Mouse (Mus musculus) Patski (cell line): ENCODE results near the gene Tmem30a. TPM values are rescaled to one million over a fixed set of nuclear protein-coding genes. Genes with fewer than 3 reads are reported as not detected.

Source experiments
- ATAC-seq: fragments of 100-300 bp; one replicate; pipeline ENCODE4 v1.8.0; 2021
- CTCF ChIA-PET: fragments of 350-600 bp; sonication (Branson Sonifier 250); formaldehyde crosslinking; loops from one replicate; lab custom pipeline; 2022; ENCODE audit warnings: inconsistent platforms; lab: Charles Lee
- POLR2A ChIA-PET: fragments of 350-600 bp; sonication (Branson Sonifier 250); formaldehyde crosslinking; loops from one replicate; lab custom pipeline; 2022; ENCODE audit warnings: antibody characterized with exemption, inconsistent platforms; lab: Charles Lee
- DNase-seq: peaks from one replicate; pipeline ENCODE4 v3.0.0-alpha.2; 2011; ENCODE audit warnings: low read depth, low spot score
- H3K27me3 ChIP-seq: fragments of 371-371 bp; one replicate; pipeline ENCODE4 v1.5.1; 2021
- CTCF ChIP-seq: fragments of 100-300 bp; IDR thresholded peaks from one replicate; pipeline ENCODE4 v1.5.1; 2021
- in situ Hi-C: fragments of 300-500 bp; cut with MboI; formaldehyde crosslinking; loops from 3 replicates; pipeline ENCODE4 v1.11.1; 2018; ENCODE audit warnings: low pct_unique_long_range_greater_than_20kb, mixed read lengths
- polyA plus RNA-seq: library from polyadenylated mRNA; unstranded; gene quantifications from one replicate; pipeline ENCODE4 v1.2.3, GENCODE M21; 2021

Gene Tmem30a
- polyA plus RNA-seq, 1 experiment from 2014 or later, result 120 TPM

GRCm38 (mm10) chr9:79795076-79795475 lies 1.8 kb upstream of the Tmem30a start:
- CTCF ChIA-PET, result interaction anchor here (1.5 kb wide), 1 partner anchor 12 kb away, joined by 6 read pairs; no protein-coding TSS in a partner anchor
- DNase-seq, result no peak
- no peak for TF ChIP-seq CTCF
- H3K27me3 ChIP-seq, result peaks cover 3% of the 10 kb centered on the region
- no peak for ATAC-seq
- POLR2A ChIA-PET, result no interaction called here
- in situ Hi-C loops, result no loop called here

GRCm38 (mm10) chr9:79785794-79786085 lies 7.6 kb downstream of the Tmem30a start:
- in situ Hi-C loops, result no loop called here
- ChIA-PET POLR2A (no interaction called here), CTCF (no interaction called here)
- DNase-seq, result no peak
- ATAC-seq, result no peak
- H3K27me3 ChIP-seq, result no peaks in the 10 kb centered on the region
- TF ChIP-seq CTCF, result no peak

DNA sequence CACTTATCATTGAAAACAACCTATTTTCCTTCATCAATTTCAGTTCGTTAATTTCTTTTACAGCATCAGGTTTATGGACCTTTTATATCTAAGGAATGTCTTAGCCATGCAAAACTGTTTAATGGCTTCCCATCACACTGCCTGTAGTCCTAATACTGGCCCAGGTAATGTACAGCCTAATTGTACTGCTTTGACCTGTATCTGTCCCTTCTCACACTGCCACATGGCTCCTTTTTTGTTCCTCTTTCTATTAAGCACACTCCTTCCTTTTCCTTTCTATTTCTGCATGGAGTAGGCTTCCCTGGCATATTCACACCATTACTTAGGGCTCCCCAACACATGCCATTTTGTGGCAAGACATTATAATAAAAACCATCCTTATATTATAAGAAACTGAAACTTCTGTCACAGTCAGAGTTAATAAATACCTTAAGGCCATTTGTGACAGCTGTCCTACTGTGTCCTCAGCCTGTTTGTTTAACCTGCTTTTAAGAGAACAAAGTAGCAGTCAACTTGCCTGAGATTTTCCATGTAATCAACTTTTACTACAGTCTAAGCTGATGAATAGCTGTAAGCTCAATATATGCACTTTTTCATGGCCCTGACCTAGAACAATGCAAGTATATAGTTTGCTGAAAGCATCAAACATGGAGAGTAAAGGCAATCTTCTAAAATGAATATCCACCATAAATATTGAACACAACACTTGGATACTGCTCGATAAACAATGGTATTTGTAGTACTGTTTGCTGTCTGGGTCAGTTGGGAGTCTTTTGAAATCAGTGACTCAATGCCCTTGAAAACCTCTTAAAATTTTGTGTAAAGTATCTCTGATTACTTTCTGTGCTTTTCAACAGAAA lies 8.1 kb downstream of the Tmem30a start:
- no peaks in the 10 kb centered on the region for H3K27me3 ChIP-seq
- ATAC-seq (no peak), DNase-seq (no peak)
- TF ChIP-seq CTCF, result no peak
- ChIA-PET CTCF (no interaction called here), POLR2A (no interaction called here)
- in situ Hi-C loops, result no loop called here

- H3K27me3 ChIP-seq, result no peaks in the 10 kb centered on the region
- in situ Hi-C loops, result no loop called here
- no peak for ATAC-seq
- no peak for DNase-seq
- no peak for TF ChIP-seq CTCF
- ChIA-PET POLR2A (no interaction called here), CTCF (no interaction called here)
These were observed 8.9 kb downstream of the Tmem30a start for GRCm38 (mm10) chr9:79784439-79784838.

DNA sequence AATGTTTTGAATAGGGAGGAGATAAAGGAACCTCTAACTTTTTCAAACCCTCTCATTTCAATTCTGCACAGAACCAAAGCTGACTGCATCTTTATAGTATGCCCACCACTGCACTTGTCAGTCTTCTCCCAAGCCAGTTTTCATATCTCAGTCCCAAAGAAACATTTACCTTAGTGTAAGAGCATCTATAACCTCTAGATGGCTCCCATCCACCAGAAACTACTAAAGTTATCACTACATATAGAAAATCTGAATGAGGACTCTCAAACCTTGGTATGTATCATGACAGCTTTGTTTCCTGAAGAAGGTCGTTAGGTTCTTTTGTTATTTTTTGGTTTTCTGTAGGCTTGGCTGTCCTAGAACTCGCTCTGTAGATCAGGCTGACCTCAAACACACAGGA lies 14.0 kb downstream of the Tmem30a start:
- POLR2A ChIA-PET, result no interaction called here
- DNase-seq (no peak), ATAC-seq (no peak)
- no peak for TF ChIP-seq CTCF
- CTCF ChIA-PET, result interaction anchor here (1.0 kb wide), 1 partner anchor 8 kb away, joined by 3 read pairs; no protein-coding TSS in a partner anchor
- in situ Hi-C loops, result no loop called here
- no peaks in the 10 kb centered on the region for H3K27me3 ChIP-seq

GRCm38 (mm10) chr9:79766991-79767545 lies 26.2 kb downstream of the Tmem30a start:
- no peak for ATAC-seq
- DNase-seq, result no peak
- ChIA-PET POLR2A (no interaction called here), CTCF (interaction anchor here (2.0 kb wide), 1 partner anchor 14 kb away, joined by 5 read pairs; no protein-coding TSS in a partner anchor)
- no peaks in the 10 kb centered on the region for H3K27me3 ChIP-seq
- in situ Hi-C loops, result no loop called here
- TF ChIP-seq CTCF, result no peak

DNA sequence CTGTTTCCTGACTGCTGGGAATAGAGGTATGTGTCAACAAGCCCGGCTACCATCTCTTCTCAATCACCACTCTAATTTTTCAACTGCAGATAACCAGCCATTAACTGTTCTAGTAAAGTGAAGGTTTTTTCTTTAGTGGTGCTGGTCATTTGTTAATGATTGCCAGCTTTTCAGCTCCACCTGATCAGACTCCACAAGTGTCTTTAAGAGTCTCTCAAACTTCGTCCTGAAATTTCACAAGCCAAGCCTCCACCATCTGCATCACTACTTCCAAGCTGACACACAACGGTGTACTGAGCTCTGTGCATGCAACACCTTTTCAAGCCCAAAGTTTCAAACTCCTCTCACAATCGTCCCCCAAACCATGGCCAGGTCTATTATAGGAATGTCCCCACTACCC lies 28.0 kb downstream of the Tmem30a start:
- ATAC-seq, result no peak
- ChIA-PET POLR2A (no interaction called here), CTCF (interaction anchor here (2.0 kb wide), 1 partner anchor 16 kb away, joined by 5 read pairs; no protein-coding TSS in a partner anchor)
- DNase-seq, result no peak
- TF ChIP-seq CTCF, result no peak
- H3K27me3 ChIP-seq, result no peaks in the 10 kb centered on the region
- in situ Hi-C loops, result no loop called here

DNA sequence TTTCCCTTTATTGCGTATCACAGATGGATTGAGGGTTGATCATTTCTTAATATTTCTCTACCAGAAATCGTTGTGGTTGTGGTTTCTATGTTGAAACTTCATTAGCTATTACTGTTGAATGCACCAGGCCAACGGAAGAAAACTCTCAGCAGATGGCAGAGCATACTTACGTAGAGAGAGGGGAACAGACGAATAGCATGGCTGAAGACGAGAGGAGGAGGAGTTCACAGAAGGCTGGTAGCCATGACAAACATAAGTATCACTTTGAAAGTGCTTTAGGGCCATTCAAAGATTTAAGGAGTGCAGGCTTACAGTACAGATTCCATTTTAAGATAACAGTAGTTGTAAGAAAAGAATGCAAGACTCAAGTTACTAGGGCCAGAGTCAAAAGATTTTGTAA lies 30.8 kb downstream of the Tmem30a start:
- in situ Hi-C loops, result no loop called here
- no peak for TF ChIP-seq CTCF
- no peak for ATAC-seq
- H3K27me3 ChIP-seq, result no peaks in the 10 kb centered on the region
- POLR2A ChIA-PET, result interaction anchor here (0.6 kb wide), 1 partner anchor 29 kb away, joined by 4 read pairs; no protein-coding TSS in a partner anchor
- CTCF ChIA-PET, result no interaction called here
- no peak for DNase-seq

DNA sequence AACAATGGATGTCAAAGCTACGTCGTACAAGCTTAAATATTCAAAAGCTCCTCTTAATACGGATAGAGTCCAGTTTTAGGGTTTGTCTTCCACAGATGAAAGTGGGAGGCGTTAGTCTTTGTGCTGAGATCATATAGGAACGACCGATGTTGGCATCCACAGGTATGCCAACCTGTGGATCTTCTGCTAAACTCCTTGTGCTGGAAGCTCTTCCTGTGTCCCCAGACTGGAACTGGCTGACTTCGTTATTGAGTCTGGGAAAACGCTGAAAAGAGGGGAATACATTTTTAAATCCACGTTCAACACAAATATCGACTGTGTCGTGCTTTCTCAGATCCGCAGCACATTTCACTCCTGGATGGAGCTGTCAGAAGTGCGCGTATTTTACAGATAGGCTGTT lies 33.2 kb downstream of the Tmem30a start:
- in situ Hi-C loops, result no loop called here
- ChIA-PET CTCF (interaction anchor here (0.9 to 1.2 kb wide), 4 partner anchors 9 to 16 kb away, joined by 3 to 4 read pairs (median 3); no protein-coding TSS in a partner anchor), POLR2A (interaction anchor here (0.9 kb wide), 1 partner anchor 9 kb away, joined by 3 read pairs; no protein-coding TSS in a partner anchor)
- no peaks in the 10 kb centered on the region for H3K27me3 ChIP-seq
- no peak for TF ChIP-seq CTCF
- ATAC-seq, result no peak
- DNase-seq, result no peak

GRCm38 (mm10) chr9:79759385-79760005 lies 33.8 kb downstream of the Tmem30a start, which contains the start of gene Cox7a2:
TSS of gene Cox7a2 (minus strand) at chr9:79759878.
- no peak for TF ChIP-seq CTCF
- ChIA-PET POLR2A (interaction anchor here (0.7 to 0.9 kb wide), 3 partner anchors 9 to 284 kb away, joined by 3 read pairs; no protein-coding TSS in a partner anchor), CTCF (interaction anchor here (0.9 to 1.2 kb wide), 3 partner anchors 12 to 17 kb away, joined by 3 to 4 read pairs (median 3); no protein-coding TSS in a partner anchor)
- peak; percentile 94 for ATAC-seq
- in situ Hi-C loops, result no loop called here
- H3K27me3 ChIP-seq, result no peaks in the 10 kb centered on the region
- DNase-seq, result peak; percentile 54
